Mouse (Mus musculus): Measurements from ENCODE around the gene Wrb. TPM values are rescaled to one million over a fixed set of nuclear protein-coding genes. Genes with fewer than 3 reads are reported as not detected.

The Wrb gene
- polyA plus RNA-seq, 2 experiments: 7.3 to 13.3 TPM

- no peak for TF ChIP-seq EP300 (IDR thresholded peaks at IDR 0.05; ENCODE audit: low read depth)
- no peak for TF ChIP-seq CTCF (IDR thresholded peaks at IDR 0.05; ENCODE audit: low read depth)
- no peak for DNase-seq (ENCODE audit: low read depth in 3 of 3, low spot score in 3 of 3)
- H3K9me3 ChIP-seq (ENCODE audit: control insufficient read depth, low read length): no peaks in the 10 kb centered on the region; the same call in 1 of the 2 replicates
Measured at GRCm38 (mm10) chr16:96175399-96175798, 30.2 kb downstream of the Wrb start.

GRCm38 (mm10) chr16:96179156-96179555 is 33.9 kb downstream of the Wrb start:
- ATAC-seq (ENCODE audit: insufficient read depth): no peak
- no peak overlapping the region for H3K9ac ChIP-seq (replicated peaks)
- no peaks in the 10 kb centered on the region for H3K36me3 ChIP-seq (replicated peaks; ENCODE audit: control insufficient read depth, insufficient read depth, low read depth)
- DNase-seq (ENCODE audit: low read depth in 3 of 3, low spot score in 3 of 3): no peak
- no peaks in the 10 kb centered on the region for H3K27me3 ChIP-seq (ENCODE audit: control insufficient read depth, insufficient read depth, low read length)
- no peak overlapping the region for H3K4me3 ChIP-seq (ENCODE audit: insufficient read depth in 1 of 2, low read depth in 2 of 2, low read length in 2 of 2)
- no peaks in the 10 kb centered on the region; the same call in 1 of the 2 replicates for H3K9me3 ChIP-seq (ENCODE audit: control insufficient read depth, low read length)
- no peak overlapping the region for H3K27ac ChIP-seq
- H3K4me1 ChIP-seq (replicated peaks; ENCODE audit: control insufficient read depth in 2 of 2, insufficient read depth in 2 of 2, low read length in 1 of 2): no peaks in the 10 kb centered on the region
- no peak overlapping the region for H3K4me2 ChIP-seq (ENCODE audit: low read depth)
- no peak for TF ChIP-seq EP300 (IDR thresholded peaks at IDR 0.05; ENCODE audit: low read depth)
- no peak for TF ChIP-seq CTCF (IDR thresholded peaks at IDR 0.05; ENCODE audit: low read depth)

More at GRCm38 (mm10) chr16:96175399-96175798, 30.2 kb downstream of the Wrb start:
- H3K4me3 ChIP-seq (ENCODE audit: insufficient read depth in 1 of 2, low read depth in 2 of 2, low read length in 2 of 2): no peak overlapping the region
- H3K4me1 ChIP-seq (replicated peaks; ENCODE audit: control insufficient read depth in 2 of 2, insufficient read depth in 2 of 2, low read length in 1 of 2): no peaks in the 10 kb centered on the region
- ATAC-seq (ENCODE audit: insufficient read depth): no peak
- 37% methylated on average over 2 of the region's 2 CpGs for WGBS (ENCODE audit: insufficient replicate concordance)
- H3K4me2 ChIP-seq (ENCODE audit: low read depth): no peak overlapping the region
- no peak overlapping the region for H3K9ac ChIP-seq (replicated peaks)
- H3K27me3 ChIP-seq (ENCODE audit: control insufficient read depth, insufficient read depth, low read length): no peaks in the 10 kb centered on the region
- H3K27ac ChIP-seq: no peak overlapping the region
- no peaks in the 10 kb centered on the region for H3K36me3 ChIP-seq (replicated peaks; ENCODE audit: control insufficient read depth, insufficient read depth, low read depth)

- H3K4me2 ChIP-seq (ENCODE audit: low read depth): no peak overlapping the region
- no peak overlapping the region for H3K27ac ChIP-seq
- no peak for DNase-seq (ENCODE audit: low read depth in 3 of 3, low spot score in 3 of 3)
- no peaks in the 10 kb centered on the region for H3K9me3 ChIP-seq (ENCODE audit: control insufficient read depth, low read length)
- no peak overlapping the region for H3K4me3 ChIP-seq (ENCODE audit: insufficient read depth in 1 of 2, low read depth in 2 of 2, low read length in 2 of 2)
- no peak for ATAC-seq (ENCODE audit: insufficient read depth)
- TF ChIP-seq CTCF (IDR thresholded peaks at IDR 0.05; ENCODE audit: low read depth): no peak
- TF ChIP-seq EP300 (IDR thresholded peaks at IDR 0.05; ENCODE audit: low read depth): no peak
- H3K4me1 ChIP-seq (replicated peaks; ENCODE audit: control insufficient read depth in 2 of 2, insufficient read depth in 2 of 2, low read length in 1 of 2): no peaks in the 10 kb centered on the region
- 67% methylated on average over 5 of the region's 5 CpGs for WGBS (ENCODE audit: insufficient replicate concordance)
- H3K9ac ChIP-seq (replicated peaks): no peak overlapping the region
- peaks cover 11% of the 10 kb centered on the region for H3K27me3 ChIP-seq (ENCODE audit: control insufficient read depth, insufficient read depth, low read length)
- no peaks in the 10 kb centered on the region for H3K36me3 ChIP-seq (replicated peaks; ENCODE audit: control insufficient read depth, insufficient read depth, low read depth)
Measured at GRCm38 (mm10) chr16:96187619-96188018, 42.4 kb downstream of the Wrb start.

- DNase-seq (ENCODE audit: low read depth in 3 of 3, low spot score in 3 of 3) (peak; percentile 89), ATAC-seq (ENCODE audit: insufficient read depth) (peak; percentile 97)
- H3K27me3 ChIP-seq (ENCODE audit: control insufficient read depth, insufficient read depth, low read length): peaks cover 11% of the 10 kb centered on the region
- H3K4me2 ChIP-seq (ENCODE audit: low read depth): peak within 1 kb of the TSS; percentile 97
- H3K27ac ChIP-seq: no peak within 1 kb of the TSS
- no peaks in the 10 kb centered on the region for H3K9me3 ChIP-seq (ENCODE audit: control insufficient read depth, low read length)
- peak within 1 kb of the TSS; percentile 48 for H3K9ac ChIP-seq (replicated peaks)
- H3K36me3 ChIP-seq (replicated peaks; ENCODE audit: control insufficient read depth, insufficient read depth, low read depth): no peaks in the 10 kb centered on the region
- 2% methylated on average over 74 of the region's 77 CpGs for WGBS (ENCODE audit: insufficient replicate concordance)
- no peaks in the 10 kb centered on the region for H3K4me1 ChIP-seq (replicated peaks; ENCODE audit: control insufficient read depth in 2 of 2, insufficient read depth in 2 of 2, low read length in 1 of 2)
- no peak for TF ChIP-seq EP300 (IDR thresholded peaks at IDR 0.05; ENCODE audit: low read depth)
- TF ChIP-seq CTCF (IDR thresholded peaks at IDR 0.05; ENCODE audit: low read depth): no peak
- H3K4me3 ChIP-seq (ENCODE audit: insufficient read depth in 1 of 2, low read depth in 2 of 2, low read length in 2 of 2): peak within 1 kb of the TSS; percentile 56 to 80
Measured at GRCm38 (mm10) chr16:96191531-96192506, 46.6 kb downstream of the Wrb start, which contains the start of gene Lca5l. Lca5l (minus strand) TSS chr16:96192271.

All from liver, embryonic 14.5 days (tissue).